Mouse (Mus musculus) retina, embryonic 14.5 days (tissue): ENCODE measurements at regions not wholly inside any gene's neighbourhood (a gene's known extent, or its start where the extent isn't known, plus 50 kb on each side); places are given as distances from the start of the nearest gene placed in this dataset.

Experiments used
- DNase-seq: peaks from one replicate; pipeline ENCODE4 v3.0.0-alpha.2; 2015; ENCODE audit warnings: low spot score

GRCm38 (mm10) chr14:17347286-17347685 is 312.8 kb upstream of the Thrb start:
- DNase-seq = no peak

GRCm38 (mm10) chr14:17352324-17353037 is 307.6 kb upstream of the Thrb start:
- no peak for DNase-seq

- no peak for DNase-seq
These were observed 298.2 kb upstream of the Thrb start for GRCm38 (mm10) chr14:17361910-17362309.

- DNase-seq = peak; percentile 89
These were observed 257.1 kb upstream of the Thrb start for GRCm38 (mm10) chr14:17402751-17403479.

GRCm38 (mm10) chr14:17405551-17406336 is 254.3 kb upstream of the Thrb start:
- peak; percentile 75 for DNase-seq

GRCm38 (mm10) chr14:17406879-17407278 is 253.2 kb upstream of the Thrb start:
- DNase-seq = no peak

- DNase-seq = no peak
These were observed 251.7 kb upstream of the Thrb start for GRCm38 (mm10) chr14:17408343-17408742.

GRCm38 (mm10) chr14:17408813-17409212 is 251.2 kb upstream of the Thrb start:
- DNase-seq = no peak

DNA sequence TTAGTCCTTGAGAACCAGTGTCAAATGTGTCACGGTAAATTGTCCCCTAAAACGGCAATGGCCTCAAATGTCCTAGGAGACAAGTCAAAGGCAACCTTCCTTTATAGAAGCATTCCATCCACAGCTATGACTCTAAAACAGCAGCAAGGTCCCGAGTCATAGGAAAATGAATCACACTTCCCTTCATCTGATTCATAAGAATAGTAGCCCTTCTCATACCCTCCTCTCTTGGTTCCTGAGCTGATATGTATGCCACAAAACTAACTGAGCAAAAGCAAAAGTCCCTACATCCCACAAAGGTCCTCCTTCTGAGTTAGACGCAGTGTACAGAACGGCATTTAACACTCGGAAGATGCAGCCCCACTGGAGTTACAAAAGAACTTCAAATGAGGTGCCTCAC is 250.6 kb upstream of the Thrb start:
- DNase-seq = no peak

- DNase-seq = no peak
These were observed 249.3 kb upstream of the Thrb start for GRCm38 (mm10) chr14:17410752-17411151.

- DNase-seq = no peak
These were observed 248.8 kb upstream of the Thrb start for GRCm38 (mm10) chr14:17411299-17411698.

GRCm38 (mm10) chr14:17414246-17414888 is 245.7 kb upstream of the Thrb start:
- no peak for DNase-seq

DNA sequence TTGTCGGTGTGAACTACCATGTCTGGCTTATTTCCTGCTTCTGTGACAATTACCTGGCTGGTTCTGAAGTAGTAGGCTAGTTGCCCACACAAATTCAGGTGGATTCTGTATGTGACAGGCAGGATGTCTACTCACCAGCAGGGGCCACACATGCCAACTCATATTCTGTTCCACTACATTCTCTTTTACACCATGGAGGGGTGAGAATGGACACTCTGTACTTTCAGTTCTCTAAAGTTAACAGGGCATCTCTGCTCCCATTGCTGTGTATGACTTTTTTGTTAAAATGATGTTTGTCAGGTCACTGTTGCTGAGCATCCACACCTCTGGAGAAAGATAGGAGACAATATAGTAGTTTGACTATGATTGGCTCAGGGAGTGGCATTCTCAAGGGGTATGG is 232.3 kb upstream of the Thrb start:
- DNase-seq = no peak

GRCm38 (mm10) chr14:17429157-17429556 is 230.9 kb upstream of the Thrb start:
- DNase-seq = no peak

DNA sequence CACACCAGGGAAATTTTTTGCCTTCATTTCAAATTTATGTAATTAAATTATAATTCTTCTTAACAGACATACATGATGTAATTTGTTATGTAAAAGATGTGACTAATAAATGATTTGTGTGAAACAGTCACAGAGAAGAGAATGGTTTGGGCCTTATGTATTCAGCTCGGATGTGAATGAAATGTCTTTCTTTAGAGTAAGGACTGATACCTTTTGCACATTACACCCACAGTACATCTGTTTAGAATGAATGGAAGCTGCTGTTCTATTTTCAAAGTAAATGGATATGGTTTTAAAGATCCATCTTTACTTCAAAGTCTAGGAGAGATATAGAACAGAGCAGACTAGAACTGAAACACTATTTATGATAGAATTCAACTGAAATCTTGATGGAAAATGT is 226.7 kb upstream of the Thrb start:
- DNase-seq = no peak

DNA sequence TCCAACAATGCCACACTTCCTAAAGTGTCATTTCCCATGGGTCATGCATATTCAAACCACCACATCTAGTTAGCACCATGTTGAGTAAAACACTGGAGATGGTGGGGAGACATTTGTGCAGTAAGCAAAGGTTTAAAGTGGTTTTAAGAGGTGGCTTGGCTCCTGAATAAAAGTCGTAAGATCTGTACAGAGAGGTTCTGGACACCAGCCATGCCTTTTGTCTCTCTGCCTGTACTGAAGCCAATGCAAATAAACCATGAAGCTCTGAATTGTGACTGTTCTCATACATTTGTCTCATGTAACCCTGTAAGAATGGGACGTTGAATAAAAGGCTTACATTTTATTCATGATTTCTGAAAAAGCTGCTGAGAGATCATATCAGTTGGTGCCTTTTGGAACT is 202.1 kb upstream of the Thrb start:
- DNase-seq = no peak

DNA sequence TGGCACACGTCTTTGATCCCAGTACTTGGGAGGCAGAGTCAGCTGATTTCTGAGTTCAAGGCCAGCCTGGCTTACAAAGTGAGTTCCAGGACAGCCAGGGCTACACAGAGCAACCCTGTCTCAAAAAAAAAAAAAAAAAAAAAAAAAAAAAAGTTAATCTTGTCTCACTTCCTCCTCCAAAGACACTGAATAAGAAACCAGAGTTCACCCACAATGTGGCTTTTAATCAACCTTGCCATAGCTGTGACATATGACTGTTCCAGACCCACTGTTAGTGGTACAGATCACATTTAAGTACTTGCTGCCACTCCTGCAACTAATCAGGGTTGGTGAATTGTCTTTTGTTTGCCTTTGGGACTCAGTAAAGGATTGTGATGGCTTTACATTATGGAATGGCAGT is 181.1 kb upstream of the Thrb start:
- DNase-seq = no peak

DNA sequence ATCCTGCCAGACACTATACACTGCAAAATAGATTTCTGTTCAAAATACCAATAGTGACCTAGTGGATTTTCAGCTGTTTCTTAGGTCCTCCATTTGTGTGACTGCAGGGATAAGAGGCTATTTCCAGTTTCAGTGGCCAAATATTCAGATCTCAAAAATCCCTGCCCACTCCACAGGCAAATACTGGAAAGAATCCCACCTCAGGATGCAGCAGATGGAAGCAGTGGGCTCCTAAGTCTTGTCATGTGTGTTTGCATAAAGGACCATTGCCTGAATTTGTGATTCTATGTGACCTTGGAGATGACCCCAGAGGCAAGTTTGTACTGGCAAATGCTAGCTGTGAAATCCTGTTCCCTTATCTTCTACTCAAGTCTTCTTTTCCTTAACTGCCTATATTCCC is 175.2 kb upstream of the Thrb start:
- no peak for DNase-seq

- no peak for DNase-seq
These were observed 146.3 kb upstream of the Thrb start for GRCm38 (mm10) chr14:17513756-17514155.

GRCm38 (mm10) chr14:17522696-17523095 is 137.4 kb upstream of the Thrb start:
- no peak for DNase-seq

GRCm38 (mm10) chr14:17523916-17524315 is 136.1 kb upstream of the Thrb start:
- DNase-seq = no peak

DNA sequence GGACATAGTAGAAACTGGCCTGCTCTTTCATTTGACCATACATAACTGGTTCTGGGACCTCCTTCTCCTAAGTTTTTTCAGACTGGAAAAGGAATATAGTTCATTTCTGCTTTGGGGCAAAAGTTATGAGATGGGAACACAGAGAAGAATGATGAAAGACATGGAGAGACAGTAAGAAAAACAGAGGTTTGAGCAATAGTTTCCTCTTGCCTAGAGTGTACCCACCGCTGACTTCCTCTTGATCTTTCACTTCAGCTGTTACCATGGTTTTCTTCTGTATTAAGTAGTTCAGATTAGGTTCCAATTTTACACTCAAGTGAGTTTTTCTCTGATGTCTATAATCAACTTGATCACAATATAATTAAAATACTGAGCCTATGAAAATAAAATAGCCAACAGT is 120.7 kb upstream of the Thrb start:
- no peak for DNase-seq
